Mouse (Mus musculus) limb, embryonic 14.5 days (tissue): ENCODE results near the gene Vps25. TPM values are rescaled to one million over a fixed set of nuclear protein-coding genes. Genes with fewer than 3 reads are reported as not detected.

Experiments used
- ATAC-seq: fragments of 200-750 bp; cut with Nextera tagmentation; 2 replicates; pipeline ENCODE4 v1.8.0; 2017; ENCODE audit warnings: low read depth, moderate number of reproducible peaks, moderate TSS enrichment; ENCODE audit not compliant: low FRiP score
- DNase-seq: peaks from one replicate; pipeline ENCODE4 v3.0.0-alpha.2; 2015; ENCODE audit warnings: low spot score
- H3K27ac ChIP-seq: fragments of 300-500 bp; sonication (generic); replicated peaks from 2 replicates; pipeline ENCODE4 v1.5.1; 2014; ENCODE audit warnings: low read depth, mild to moderate bottlenecking, low read length, moderate library complexity, mixed read lengths
- H3K27me3 ChIP-seq: fragments of 300-500 bp; sonication (generic); 2 replicates; pipeline ENCODE4 v1.6.1; 2014; ENCODE audit warnings: low read length, mixed read lengths; ENCODE audit not compliant: control insufficient read depth, insufficient read depth
- H3K36me3 ChIP-seq: fragments of 300-500 bp; sonication (generic); 2 replicates; pipeline ENCODE4 v1.6.1; 2014; ENCODE audit warnings: mild to moderate bottlenecking, low read length, moderate library complexity, mixed read lengths; ENCODE audit not compliant: control insufficient read depth, insufficient read depth
- H3K4me1 ChIP-seq: fragments of 300-500 bp; sonication (generic); 2 replicates; pipeline ENCODE4 v1.6.1; 2014; ENCODE audit warnings: antibody characterized with exemption, low read length, mixed read lengths; ENCODE audit not compliant: control insufficient read depth, insufficient read depth
- H3K4me2 ChIP-seq: fragments of 300-500 bp; sonication (generic); replicated peaks from 2 replicates; pipeline ENCODE4 v1.6.1; 2014; ENCODE audit warnings: low read depth, mild to moderate bottlenecking, low read length, moderate library complexity; ENCODE audit not compliant: severe bottlenecking
- H3K4me3 ChIP-seq: fragments of 300-500 bp; sonication (generic); replicated peaks from 2 replicates; pipeline ENCODE4 v1.5.1; 2014; ENCODE audit warnings: low read length
- H3K9ac ChIP-seq: fragments of 300-500 bp; sonication (generic); 2 replicates; pipeline ENCODE4 v1.6.1; 2014; ENCODE audit warnings: mild to moderate bottlenecking, low read depth, low read length, moderate library complexity; ENCODE audit not compliant: severe bottlenecking
- H3K9me3 ChIP-seq: fragments of 300-500 bp; sonication (generic); 2 replicates; pipeline ENCODE4 v1.6.1; 2016; ENCODE audit warnings: low read length; ENCODE audit not compliant: control insufficient read depth
- POLR2A ChIP-seq: fragments of 200-500 bp; IDR thresholded peaks from 2 replicates; pipeline ENCODE4 v1.8.0; 2012; ENCODE audit warnings: inconsistent platforms, mild to moderate bottlenecking, moderate library complexity, borderline replicate concordance; ENCODE audit not compliant: insufficient read depth, insufficient read length; ENCODE audit errors: extremely low read depth
- WGBS: fragments of 180-500 bp; shearing (Covaris S2); extraction: QIAGEN DNeasy Blood & Tissue Kit; methylation state at CpG from one replicate; pipeline ENCODE4 v1.1.7; 2014; 5-methylcytosine and 5-hydroxymethylcytosine counted together
- polyA plus RNA-seq, 2 experiments: library from polyadenylated mRNA; depleted of rRNA in 1 of 2; stranded (reverse) in 1 of 2; unstranded in 1 of 2; fragments of >200 nt; fragmentation: Nextera tagmentation in 1 of 2; extraction: Ambion mirVana in 1 of 2; gene quantifications; 2 replicates each; pipeline versions ENCODE4 v1.2.1 to v1.2.3; 2012 to 2014

Vps25 gene
- polyA plus RNA-seq, 2 experiments = 70.3 to 120 TPM

DNA sequence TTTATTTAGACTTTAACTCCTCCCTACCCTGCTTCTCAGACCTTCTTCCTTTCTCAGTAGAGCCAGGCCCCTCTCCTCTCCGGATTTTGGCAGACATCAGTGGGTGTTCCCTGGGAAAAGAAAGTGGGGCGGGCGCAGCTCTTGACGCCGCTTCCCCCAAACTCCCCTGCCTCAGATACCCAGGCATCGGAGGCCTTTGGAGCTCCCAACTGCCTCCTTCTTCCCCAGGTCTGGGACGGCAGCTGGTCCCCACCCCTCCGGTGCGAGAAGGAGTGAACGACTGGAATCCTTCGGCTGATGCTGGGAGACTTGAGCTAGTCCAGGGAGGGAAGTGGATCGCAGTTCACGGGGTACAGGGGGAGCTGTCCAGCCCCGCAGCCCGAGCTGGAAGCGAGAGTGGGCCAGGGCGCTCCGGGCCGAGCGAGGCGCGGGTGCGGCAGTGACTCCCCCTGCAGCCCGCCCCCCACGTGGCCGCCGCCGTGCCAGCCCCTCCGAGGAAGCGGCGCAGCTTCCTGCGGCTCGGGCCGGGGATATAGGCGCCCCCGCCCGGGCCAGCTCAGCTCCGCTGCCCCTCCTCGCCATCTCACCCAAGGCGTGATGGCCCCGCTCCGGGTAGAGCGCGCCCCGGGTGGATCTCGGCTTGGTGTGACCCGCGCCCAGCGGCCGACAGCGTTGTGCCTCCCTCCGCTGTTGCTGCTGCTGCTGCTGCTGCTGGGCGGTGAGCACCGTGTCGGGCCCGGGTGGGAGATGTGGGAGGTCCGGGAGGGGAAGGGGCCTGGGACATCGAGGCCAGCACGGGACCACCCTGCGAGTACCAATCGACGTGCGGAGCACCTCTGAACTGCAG is 7.4 kb upstream of the Vps25 start, which contains the start of gene Ramp2:
Ramp2 (plus strand) TSS at position 174 of the 847 bp plus-strand sequence.
- no peaks in the 10 kb centered on the region for H3K27me3 ChIP-seq
- no peaks in the 10 kb centered on the region for H3K9me3 ChIP-seq
- no peaks in the 10 kb centered on the region for H3K36me3 ChIP-seq
- ATAC-seq (peak; percentile 62), DNase-seq (no peak)
- peak within 1 kb of the TSS; percentile 75 for H3K9ac ChIP-seq
- under 1% methylated on average over 48 of the region's 63 CpGs for WGBS
- 0 out of 2 replicates have a peak within 1 kb of the TSS, but pooled peaks have one; percentile 63 for H3K27ac ChIP-seq
- peak within 1 kb of the TSS; percentile 61 for H3K4me3 ChIP-seq
- H3K4me2 ChIP-seq = peak within 1 kb of the TSS; percentile 97
- no peak for TF ChIP-seq POLR2A
- H3K4me1 ChIP-seq = peaks cover 14% of the 10 kb centered on the region; the same call in 1 of the 2 replicates

DNA sequence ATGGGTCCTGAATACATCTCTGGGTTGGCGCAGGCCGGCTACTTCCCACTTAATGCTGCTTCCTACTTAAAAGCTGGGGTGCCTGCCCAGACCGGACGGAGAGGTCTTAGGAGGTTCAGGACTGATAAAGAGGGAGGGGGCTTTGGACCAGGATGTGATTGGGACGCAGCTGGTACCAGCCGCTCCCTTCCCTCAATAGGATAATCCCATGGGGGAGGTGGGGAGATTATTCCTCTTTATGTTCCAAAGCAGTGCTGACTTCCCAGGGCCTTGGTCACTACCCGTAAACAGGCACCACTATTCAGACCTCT is 6.8 kb upstream of the Vps25 start:
- ATAC-seq = no peak
- Histone ChIP-seq H3K27ac (no peak overlapping the region), H3K4me2 (peak overlapping the region; percentile 97), H3K9me3 (no peaks in the 10 kb centered on the region), H3K4me1 (peaks cover 14% of the 10 kb centered on the region; the same call in 1 of the 2 replicates), H3K4me3 (peak overlapping the region; percentile 61), H3K9ac (peak overlapping the region; percentile 75), H3K36me3 (no peaks in the 10 kb centered on the region), H3K27me3 (no peaks in the 10 kb centered on the region)
- no peak for DNase-seq
- WGBS = 12% methylated on average over 7 of the region's 7 CpGs
- TF ChIP-seq POLR2A = no peak

DNA sequence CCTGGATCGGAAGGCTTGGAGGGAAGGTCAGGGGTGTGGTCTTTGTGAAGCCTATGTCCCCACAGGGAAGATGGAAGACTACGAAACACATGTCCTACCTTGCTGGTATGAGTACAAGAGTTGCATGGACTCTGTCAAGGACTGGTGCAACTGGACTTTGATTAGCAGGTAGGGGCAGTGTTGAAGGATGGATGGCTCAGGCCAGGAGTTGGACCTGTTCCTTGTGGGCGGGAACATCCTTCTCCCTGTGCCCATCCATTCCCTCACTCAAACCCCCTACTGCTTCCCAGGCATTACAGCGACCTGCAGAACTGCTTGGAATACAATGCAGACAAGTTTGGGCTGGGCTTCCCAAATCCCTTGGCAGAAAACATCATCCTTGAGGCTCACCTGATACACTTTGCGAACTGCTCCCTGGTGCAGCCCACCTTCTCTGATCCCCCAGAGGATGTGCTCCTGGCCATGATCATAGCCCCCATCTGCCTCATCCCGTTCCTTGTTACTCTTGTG is 5.9 kb upstream of the Vps25 start:
- ATAC-seq (no peak), DNase-seq (no peak)
- WGBS = 84% methylated on average over 6 of the region's 6 CpGs
- Histone ChIP-seq H3K36me3 (no peaks in the 10 kb centered on the region), H3K27me3 (no peaks in the 10 kb centered on the region), H3K4me3 (no peak overlapping the region), H3K27ac (no peak overlapping the region), H3K9ac (no peak overlapping the region), H3K4me2 (no peak overlapping the region), H3K9me3 (no peaks in the 10 kb centered on the region), H3K4me1 (peaks cover 16% of the 10 kb centered on the region; the same call in 1 of the 2 replicates)
- no peak for TF ChIP-seq POLR2A

DNA sequence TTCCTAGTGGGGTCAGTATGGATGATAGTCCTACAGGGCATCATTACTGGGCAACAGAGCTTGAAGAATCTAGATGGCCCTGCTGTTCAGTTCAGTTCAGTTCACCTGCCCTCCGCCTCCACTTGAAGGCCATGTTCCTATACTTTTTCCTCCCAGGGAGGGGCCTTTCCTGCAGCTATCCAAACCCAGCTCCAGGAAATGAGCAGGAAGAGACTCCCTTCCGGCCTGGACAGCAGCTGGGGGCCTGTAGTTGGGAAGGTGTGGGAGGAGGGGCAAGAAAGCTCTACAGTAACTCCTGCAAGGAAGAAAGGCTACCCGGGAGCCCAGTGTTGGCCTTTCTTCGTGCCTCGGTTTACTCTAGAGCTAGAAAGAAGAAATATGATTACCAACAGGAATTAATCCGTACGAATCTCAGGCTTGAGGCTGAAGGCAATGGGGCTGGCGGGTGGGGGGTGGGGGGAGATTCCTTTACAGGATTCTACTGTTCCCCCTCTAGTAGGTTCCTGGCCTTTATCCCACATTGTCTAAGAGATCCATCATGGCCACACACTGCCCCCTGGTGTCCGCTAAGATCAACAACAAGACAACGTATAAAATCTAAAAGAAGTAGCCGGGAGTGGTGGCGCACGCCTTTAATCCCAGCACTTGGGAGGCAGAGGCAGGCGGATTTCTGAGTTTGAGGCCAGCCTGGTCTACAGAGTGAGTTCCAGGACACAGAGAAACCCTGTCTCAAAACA is 5.1 kb upstream of the Vps25 start:
- no peak overlapping the region for H3K4me3 ChIP-seq
- DNase-seq (peak; percentile 73), ATAC-seq (no peak)
- no peaks in the 10 kb centered on the region for H3K36me3 ChIP-seq
- no peaks in the 10 kb centered on the region for H3K27me3 ChIP-seq
- H3K27ac ChIP-seq = no peak overlapping the region
- H3K4me1 ChIP-seq = peaks cover 19% of the 10 kb centered on the region
- WGBS = 32% methylated on average over 14 of the region's 14 CpGs
- H3K9me3 ChIP-seq = no peaks in the 10 kb centered on the region
- H3K4me2 ChIP-seq = no peak overlapping the region
- H3K9ac ChIP-seq = no peak overlapping the region
- TF ChIP-seq POLR2A = no peak

DNA sequence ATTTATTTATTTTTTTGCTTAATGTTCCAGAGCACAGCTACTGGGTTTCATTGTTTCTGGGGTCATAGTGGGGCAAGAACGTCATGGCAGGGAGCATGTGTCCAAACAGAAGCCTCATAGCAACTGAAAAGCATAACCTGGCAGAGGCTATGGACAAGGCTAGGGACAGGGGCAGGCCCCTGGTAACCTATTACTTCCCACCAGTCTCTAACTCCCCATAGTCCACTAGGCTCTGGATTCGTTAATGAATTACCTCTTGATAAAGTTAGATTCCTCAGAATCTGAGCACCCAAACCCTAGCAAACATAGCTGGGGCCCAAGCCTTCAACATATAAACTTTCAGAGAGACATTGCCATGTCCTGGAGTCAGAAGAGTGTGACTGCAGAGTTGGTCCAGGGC is 2.5 kb upstream of the Vps25 start:
- Histone ChIP-seq H3K27me3 (no peaks in the 10 kb centered on the region), H3K9me3 (no peaks in the 10 kb centered on the region), H3K9ac (no peak overlapping the region), H3K27ac (no peak overlapping the region), H3K4me2 (no peak overlapping the region), H3K4me3 (no peak overlapping the region), H3K36me3 (no peaks in the 10 kb centered on the region), H3K4me1 (peaks cover 20% of the 10 kb centered on the region)
- no peak for ATAC-seq
- no peak for TF ChIP-seq POLR2A
- 66% methylated on average over 2 of the region's 2 CpGs for WGBS
- no peak for DNase-seq
